Mouse (Mus musculus) hindbrain, embryonic 14.5 days (tissue): ENCODE measurements around the gene Ankrd42. TPM values are rescaled to one million over a fixed set of nuclear protein-coding genes. Genes with fewer than 3 reads are reported as not detected.

Experiments
- ATAC-seq: fragments of 200-750 bp; cut with Nextera tagmentation; 2 replicates; pipeline ENCODE4 v1.8.0; 2017; ENCODE audit warnings: moderate number of reproducible peaks, mild to moderate bottlenecking, moderate TSS enrichment, moderate library complexity; ENCODE audit not compliant: low FRiP score
- DNase-seq: peaks from one replicate; pipeline ENCODE4 v3.0.0-alpha.2; 2015; ENCODE audit warnings: low spot score
- H3K27ac ChIP-seq: fragments of 300-500 bp; sonication (generic); 2 replicates; pipeline ENCODE4 v1.5.1; 2014; ENCODE audit warnings: mild to moderate bottlenecking, moderate library complexity
- H3K27me3 ChIP-seq: fragments of 300-500 bp; sonication (generic); 2 replicates; pipeline ENCODE4 v1.6.1; 2014; ENCODE audit warnings: mild to moderate bottlenecking, low read length, mixed read lengths; ENCODE audit not compliant: control insufficient read depth, insufficient read depth
- H3K36me3 ChIP-seq: fragments of 300-500 bp; sonication (generic); replicated peaks from 2 replicates; pipeline ENCODE4 v1.6.1; 2014; ENCODE audit not compliant: control insufficient read depth, insufficient read depth
- H3K4me1 ChIP-seq: fragments of 300-500 bp; sonication (generic); replicated peaks from 2 replicates; pipeline ENCODE4 v1.6.1; 2014; ENCODE audit warnings: antibody characterized with exemption, low read length, mixed read lengths; ENCODE audit not compliant: control insufficient read depth, insufficient read depth
- H3K4me2 ChIP-seq: fragments of 300-500 bp; sonication (generic); replicated peaks from 2 replicates; pipeline ENCODE4 v1.6.1; 2014; ENCODE audit warnings: mild to moderate bottlenecking, moderate library complexity
- H3K4me3 ChIP-seq: fragments of 300-500 bp; sonication (generic); replicated peaks from 2 replicates; pipeline ENCODE4 v1.5.1; 2014; ENCODE audit warnings: mild to moderate bottlenecking, low read length
- H3K9ac ChIP-seq: fragments of 300-500 bp; sonication (generic); 2 replicates; pipeline ENCODE4 v1.6.1; 2014
- H3K9me3 ChIP-seq: fragments of 300-500 bp; sonication (generic); 2 replicates; pipeline ENCODE4 v1.6.1; 2016; ENCODE audit warnings: low read length; ENCODE audit not compliant: control insufficient read depth
- WGBS: fragments of 180-500 bp; shearing (Covaris S2); extraction: QIAGEN DNeasy Blood & Tissue Kit; methylation state at CpG from one replicate; pipeline ENCODE4 v1.1.7; 2014; 5-methylcytosine and 5-hydroxymethylcytosine counted together
- polyA plus RNA-seq: library from polyadenylated mRNA; unstranded; fragments of >200 nt; fragmentation: Nextera tagmentation; extraction: Ambion mirVana; gene quantifications from 2 replicates; pipeline ENCODE4 v1.2.1, GENCODE M21; 2014

The Ankrd42 gene
- polyA plus RNA-seq, 1 experiment from 2014 or later: 17.1 TPM

DNA sequence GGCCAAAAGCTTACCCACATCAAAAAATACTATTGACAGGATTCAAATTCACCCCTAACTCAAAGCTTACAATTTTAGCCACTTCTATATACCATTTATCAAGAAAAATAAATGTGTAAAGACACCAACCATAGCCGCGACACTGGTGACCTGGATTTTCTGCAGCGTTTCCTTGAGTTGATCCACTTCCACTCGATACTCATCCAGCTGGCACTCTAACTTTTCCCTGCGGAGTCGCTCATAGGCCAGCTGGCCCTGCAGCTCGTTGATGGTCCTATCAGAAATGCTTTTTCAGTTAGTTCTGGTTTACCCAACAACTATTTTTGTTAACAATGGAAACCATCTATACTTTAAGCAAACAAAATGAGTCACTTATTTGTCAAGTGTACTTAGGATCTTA is 47.0 kb downstream of the Ankrd42 start:
- no peak for ATAC-seq
- Histone ChIP-seq H3K9ac (no peak overlapping the region), H3K27me3 (no peaks in the 10 kb centered on the region), H3K4me2 (no peak overlapping the region), H3K9me3 (no peaks in the 10 kb centered on the region), H3K36me3 (no peaks in the 10 kb centered on the region), H3K4me1 (no peaks in the 10 kb centered on the region), H3K4me3 (no peak overlapping the region), H3K27ac (no peak overlapping the region)
- no peak for DNase-seq
- WGBS: 88% methylated on average over 7 of the region's 7 CpGs

- ATAC-seq: no peak
- Histone ChIP-seq H3K27ac (no peak overlapping the region), H3K4me2 (no peak overlapping the region), H3K27me3 (no peaks in the 10 kb centered on the region), H3K4me1 (no peaks in the 10 kb centered on the region), H3K4me3 (no peak overlapping the region), H3K36me3 (peaks cover 35% of the 10 kb centered on the region), H3K9me3 (no peaks in the 10 kb centered on the region), H3K9ac (no peak overlapping the region)
- 95% methylated on average over 7 of the region's 7 CpGs for WGBS
- DNase-seq: no peak
These were observed 53.4 kb downstream of the Ankrd42 start for GRCm38 (mm10) chr7:92583567-92583966.

GRCm38 (mm10) chr7:92580491-92581207 is 56.3 kb downstream of the Ankrd42 start:
- no peaks in the 10 kb centered on the region for H3K4me1 ChIP-seq
- no peak overlapping the region for H3K9ac ChIP-seq
- no peak for DNase-seq
- H3K36me3 ChIP-seq: peaks cover 49% of the 10 kb centered on the region
- H3K9me3 ChIP-seq: no peaks in the 10 kb centered on the region
- ATAC-seq: no peak
- H3K27me3 ChIP-seq: no peaks in the 10 kb centered on the region
- no peak overlapping the region for H3K4me2 ChIP-seq
- 85% methylated on average over 5 of the region's 5 CpGs for WGBS
- H3K27ac ChIP-seq: no peak overlapping the region
- no peak overlapping the region for H3K4me3 ChIP-seq

DNA sequence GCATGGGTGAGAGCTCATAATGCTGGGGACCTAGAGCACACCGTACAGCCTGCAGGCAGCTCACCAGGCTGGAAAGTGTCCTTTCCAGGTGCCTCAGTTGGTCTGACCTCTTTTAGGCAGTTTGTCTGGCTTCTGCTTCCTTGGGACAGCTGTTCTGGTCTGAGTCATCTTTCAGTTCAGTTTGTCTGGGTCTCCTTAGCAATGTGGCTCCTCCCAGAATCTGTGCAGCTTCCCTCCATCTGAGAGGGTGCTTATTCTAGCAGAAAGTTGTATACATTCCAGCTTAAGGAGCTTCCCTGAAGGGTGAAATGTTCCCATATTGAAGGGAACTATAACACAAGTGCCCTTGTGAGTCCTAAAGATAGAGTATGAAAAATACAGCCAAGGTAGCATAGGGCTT is 70.2 kb downstream of the Ankrd42 start:
- WGBS: 100% methylated on average over 1 of the region's 1 CpGs
- Histone ChIP-seq H3K4me3 (no peak overlapping the region), H3K27me3 (no peaks in the 10 kb centered on the region), H3K4me1 (peaks cover 5% of the 10 kb centered on the region; the same call in 1 of the 2 replicates), H3K4me2 (no peak overlapping the region), H3K27ac (no peak overlapping the region), H3K9ac (no peak overlapping the region), H3K9me3 (no peaks in the 10 kb centered on the region), H3K36me3 (peaks cover 44% of the 10 kb centered on the region)
- no peak for DNase-seq
- ATAC-seq: no peak

GRCm38 (mm10) chr7:92560986-92561876 is 75.7 kb downstream of the Ankrd42 start, which contains the start of gene Ccdc90b:
TSS of gene Ccdc90b (plus strand) at chr7:92561149.
- ATAC-seq: peak; percentile 98
- WGBS: under 1% methylated on average over 60 of the region's 60 CpGs

GRCm38 (mm10) chr7:92558744-92559143 is 78.2 kb downstream of the Ankrd42 start:
- H3K27ac ChIP-seq: no peak overlapping the region
- no peak overlapping the region for H3K4me2 ChIP-seq
- peaks cover 5% of the 10 kb centered on the region; the same call in 1 of the 2 replicates for H3K4me1 ChIP-seq
- no peak overlapping the region for H3K4me3 ChIP-seq
- 0 out of 2 replicates have a peak, but pooled peaks cover 5% of the 10 kb centered on the region for H3K36me3 ChIP-seq
- H3K27me3 ChIP-seq: no peaks in the 10 kb centered on the region
- H3K9ac ChIP-seq: no peak overlapping the region
- WGBS: 96% methylated on average over 2 of the region's 2 CpGs
- H3K9me3 ChIP-seq: no peaks in the 10 kb centered on the region
- no peak for ATAC-seq
- no peak for DNase-seq

More at GRCm38 (mm10) chr7:92560986-92561876, 75.7 kb downstream of the Ankrd42 start, which contains the start of gene Ccdc90b:
- peak within 1 kb of the TSS; percentile 65 for H3K4me3 ChIP-seq
- no peaks in the 10 kb centered on the region for H3K27me3 ChIP-seq
- H3K4me2 ChIP-seq: peak within 1 kb of the TSS; percentile 67
- peak; percentile 92 for DNase-seq
- peak within 1 kb of the TSS; percentile 71 for H3K9ac ChIP-seq
- peaks cover 5% of the 10 kb centered on the region; the same call in 1 of the 2 replicates for H3K4me1 ChIP-seq
- no peaks in the 10 kb centered on the region for H3K9me3 ChIP-seq
- peaks cover 14% of the 10 kb centered on the region for H3K36me3 ChIP-seq
- H3K27ac ChIP-seq: peak within 1 kb of the TSS; percentile 93

DNA sequence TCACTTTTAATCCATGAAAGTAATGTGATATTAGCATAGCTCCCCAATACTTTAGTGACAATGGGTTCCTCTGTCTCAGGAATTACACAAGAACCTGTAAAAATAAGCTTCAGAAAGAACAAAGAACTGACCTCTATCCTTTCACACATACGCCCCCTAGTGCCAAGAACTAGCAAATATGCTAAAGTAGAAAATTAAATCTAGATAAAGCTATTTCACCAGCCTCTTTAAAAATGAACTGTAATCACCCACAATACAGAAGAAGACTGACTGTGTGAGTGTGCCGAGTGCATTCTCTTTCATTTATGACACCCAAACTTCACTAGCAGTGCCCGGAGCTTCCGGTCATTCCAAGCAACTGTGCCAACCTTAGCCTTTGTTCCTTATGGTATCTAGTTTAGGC is 86.0 kb downstream of the Ankrd42 start:
- Histone ChIP-seq H3K4me3 (no peak overlapping the region), H3K27ac (no peak overlapping the region), H3K27me3 (no peaks in the 10 kb centered on the region), H3K4me1 (no peaks in the 10 kb centered on the region), H3K4me2 (no peak overlapping the region), H3K9me3 (no peaks in the 10 kb centered on the region), H3K9ac (0 out of 2 replicates have a peak overlapping the region, but pooled peaks have one; percentile 31), H3K36me3 (no peaks in the 10 kb centered on the region)
- peak; percentile 82 for DNase-seq
- WGBS: 63% methylated on average over 4 of the region's 4 CpGs
- ATAC-seq: peak; percentile 48; the same call in 1 of the 2 replicates

- Histone ChIP-seq H3K9ac (0 out of 2 replicates have a peak overlapping the region, but pooled peaks have one; percentile 31), H3K9me3 (no peaks in the 10 kb centered on the region), H3K4me3 (no peak overlapping the region), H3K27me3 (no peaks in the 10 kb centered on the region), H3K27ac (no peak overlapping the region), H3K4me2 (no peak overlapping the region), H3K36me3 (no peaks in the 10 kb centered on the region), H3K4me1 (no peaks in the 10 kb centered on the region)
- 87% methylated on average over 6 of the region's 6 CpGs for WGBS
- DNase-seq (no peak), ATAC-seq (no peak)
These were observed 86.5 kb downstream of the Ankrd42 start for GRCm38 (mm10) chr7:92550248-92550989.
